Mouse (Mus musculus): Measurements from ENCODE around the gene Zfp563. TPM values are rescaled to one million over a fixed set of nuclear protein-coding genes. Genes with fewer than 3 reads are reported as not detected.

Gene Zfp563
- polyA plus RNA-seq (2015; fragmentation: Nextera tagmentation; extraction: Ambion mirVana): 22.5 and 25.3 TPM in 2 replicates

- Histone ChIP-seq H3K4me1 (peaks cover 21% of the 10 kb centered on the region), H3K36me3 (no peaks in the 10 kb centered on the region), H3K27me3 (no peaks in the 10 kb centered on the region), H3K9me3 (no peaks in the 10 kb centered on the region), H3K4me3 (peak within 1 kb of the TSS; percentile 73), H3K27ac (replicated peaks) (peak within 1 kb of the TSS; percentile 91), H3K4me2 (replicated peaks) (peak within 1 kb of the TSS; percentile 64), H3K9ac (replicated peaks) (peak within 1 kb of the TSS; percentile 83)
- peak; percentile 91 for ATAC-seq (replicated peaks)
- WGBS: 4% methylated on average over 34 of the region's 34 CpGs
These were observed at the start of gene Zfp563 for GRCm38 (mm10) chr17:33089220-33089949. Gene Zfp563 (plus strand): TSS chr17:33089310.

- ATAC-seq (replicated peaks): no peak
- no peaks in the 10 kb centered on the region for H3K9me3 ChIP-seq
- 12% methylated on average over 1 of the region's 1 CpGs for WGBS
These were observed 30.3 kb upstream of the Zfp563 start for GRCm38 (mm10) chr17:33058791-33059190.

GRCm38 (mm10) chr17:33063001-33063400 lies 26.1 kb upstream of the Zfp563 start:
- H3K4me1 ChIP-seq: no peaks in the 10 kb centered on the region
- no peaks in the 10 kb centered on the region for H3K36me3 ChIP-seq
- no peak for ATAC-seq (replicated peaks)
- 0% methylated on average over 1 of the region's 1 CpGs for WGBS
- no peak overlapping the region for H3K9ac ChIP-seq (replicated peaks)
- no peak overlapping the region for H3K4me2 ChIP-seq (replicated peaks)
- no peak overlapping the region for H3K27ac ChIP-seq (replicated peaks)
- no peaks in the 10 kb centered on the region for H3K9me3 ChIP-seq
- H3K4me3 ChIP-seq: no peak overlapping the region
- H3K27me3 ChIP-seq: no peaks in the 10 kb centered on the region

More at GRCm38 (mm10) chr17:33058791-33059190, 30.3 kb upstream of the Zfp563 start:
- Histone ChIP-seq H3K9ac (replicated peaks) (no peak overlapping the region), H3K27me3 (no peaks in the 10 kb centered on the region), H3K36me3 (no peaks in the 10 kb centered on the region), H3K4me1 (no peaks in the 10 kb centered on the region), H3K4me2 (replicated peaks) (no peak overlapping the region), H3K27ac (replicated peaks) (no peak overlapping the region), H3K4me3 (no peak overlapping the region)

- H3K27ac ChIP-seq (replicated peaks): no peak within 1 kb of the TSS
- 45% methylated on average over 1 of the region's 1 CpGs for WGBS
- no peak within 1 kb of the TSS for H3K4me3 ChIP-seq
- no peaks in the 10 kb centered on the region for H3K4me1 ChIP-seq
- H3K9me3 ChIP-seq: no peaks in the 10 kb centered on the region
- no peak within 1 kb of the TSS for H3K4me2 ChIP-seq (replicated peaks)
- H3K36me3 ChIP-seq: no peaks in the 10 kb centered on the region
- no peak for ATAC-seq (replicated peaks)
- H3K9ac ChIP-seq (replicated peaks): no peak within 1 kb of the TSS
- H3K27me3 ChIP-seq: no peaks in the 10 kb centered on the region
These were observed 21.2 kb upstream of the Zfp563 start, which contains the start of gene 4921501E09Rik for GRCm38 (mm10) chr17:33067958-33068357. Gene 4921501E09Rik (minus strand): TSS chr17:33068058.

- Histone ChIP-seq H3K4me2 (replicated peaks) (no peak overlapping the region), H3K27ac (replicated peaks) (no peak overlapping the region), H3K27me3 (no peaks in the 10 kb centered on the region), H3K9ac (replicated peaks) (no peak overlapping the region), H3K4me1 (peaks cover 21% of the 10 kb centered on the region), H3K4me3 (no peak overlapping the region), H3K36me3 (no peaks in the 10 kb centered on the region), H3K9me3 (no peaks in the 10 kb centered on the region)
- WGBS: 100% methylated on average over 1 of the region's 1 CpGs
- ATAC-seq (replicated peaks): no peak
These were observed 2.5 kb downstream of the Zfp563 start for GRCm38 (mm10) chr17:33091630-33092029.

GRCm38 (mm10) chr17:33092391-33093193 lies 3.5 kb downstream of the Zfp563 start:
- Histone ChIP-seq H3K36me3 (no peaks in the 10 kb centered on the region), H3K27me3 (no peaks in the 10 kb centered on the region), H3K9me3 (no peaks in the 10 kb centered on the region), H3K4me2 (replicated peaks) (peak overlapping the region; percentile 60), H3K4me3 (peak overlapping the region; percentile 76), H3K4me1 (peaks cover 21% of the 10 kb centered on the region), H3K27ac (replicated peaks) (peak overlapping the region; percentile 94), H3K9ac (replicated peaks) (peak overlapping the region; percentile 83)
- WGBS: 2% methylated on average over 31 of the region's 31 CpGs
- peak; percentile 64 for ATAC-seq (replicated peaks)

GRCm38 (mm10) chr17:33097396-33097795 lies 8.3 kb downstream of the Zfp563 start:
- Histone ChIP-seq H3K27me3 (no peaks in the 10 kb centered on the region), H3K36me3 (peaks cover under 1% of the 10 kb centered on the region; the same call in 1 of the 2 replicates), H3K4me2 (replicated peaks) (no peak overlapping the region), H3K27ac (replicated peaks) (no peak overlapping the region), H3K9me3 (no peaks in the 10 kb centered on the region), H3K4me3 (no peak overlapping the region), H3K4me1 (peaks cover 16% of the 10 kb centered on the region), H3K9ac (replicated peaks) (no peak overlapping the region)
- WGBS: 98% methylated on average over 2 of the region's 2 CpGs
- ATAC-seq (replicated peaks): no peak

- no peaks in the 10 kb centered on the region for H3K27me3 ChIP-seq
- no peak overlapping the region for H3K4me3 ChIP-seq
- ATAC-seq (replicated peaks): no peak
- H3K9ac ChIP-seq (replicated peaks): no peak overlapping the region
- no peaks in the 10 kb centered on the region for H3K9me3 ChIP-seq
- H3K4me1 ChIP-seq: no peaks in the 10 kb centered on the region
- no peaks in the 10 kb centered on the region for H3K36me3 ChIP-seq
- no peak overlapping the region for H3K27ac ChIP-seq (replicated peaks)
- H3K4me2 ChIP-seq (replicated peaks): no peak overlapping the region
These were observed 35.4 kb downstream of the Zfp563 start for GRCm38 (mm10) chr17:33124546-33124945.

GRCm38 (mm10) chr17:33126257-33126656 lies 37.1 kb downstream of the Zfp563 start:
- no peak for ATAC-seq (replicated peaks)
- Histone ChIP-seq H3K9ac (replicated peaks) (no peak overlapping the region), H3K36me3 (no peaks in the 10 kb centered on the region), H3K4me1 (no peaks in the 10 kb centered on the region), H3K4me3 (no peak overlapping the region), H3K27me3 (no peaks in the 10 kb centered on the region), H3K4me2 (replicated peaks) (no peak overlapping the region), H3K27ac (replicated peaks) (no peak overlapping the region), H3K9me3 (no peaks in the 10 kb centered on the region)
- WGBS: 59% methylated on average over 2 of the region's 2 CpGs

GRCm38 (mm10) chr17:33139261-33139820 lies 50.2 kb downstream of the Zfp563 start, which contains the start of gene Morc2b:
Gene Morc2b (minus strand): TSS chr17:33139683.
- no peak for ATAC-seq (replicated peaks)
- 78% methylated on average over 18 of the region's 18 CpGs for WGBS
- H3K4me2 ChIP-seq (replicated peaks): no peak within 1 kb of the TSS

More at GRCm38 (mm10) chr17:33139261-33139820, 50.2 kb downstream of the Zfp563 start, which contains the start of gene Morc2b:
- Histone ChIP-seq H3K36me3 (no peaks in the 10 kb centered on the region), H3K9me3 (no peaks in the 10 kb centered on the region), H3K4me3 (no peak within 1 kb of the TSS), H3K27ac (replicated peaks) (no peak within 1 kb of the TSS), H3K9ac (replicated peaks) (no peak within 1 kb of the TSS), H3K27me3 (no peaks in the 10 kb centered on the region), H3K4me1 (no peaks in the 10 kb centered on the region)
